Mouse (Mus musculus) layer of hippocampus, adult 2 months (tissue): ENCODE measurements around the gene Tmem151b. TPM values are rescaled to one million over a fixed set of nuclear protein-coding genes. Genes with fewer than 3 reads are reported as not detected.
A peak's percentile ranks its signal among the peaks of the same experiment; 100 is the strongest.

Source experiments
- DNase-seq, 2 experiments: peaks; one replicate each; pipeline ENCODE4 v3.0.0; 2022; ENCODE audit warnings: low spot score in 2 of 2
- H3K27ac ChIP-seq: fragments of 200-600 bp; 2 replicates; pipeline ENCODE4 v1.8.1; 2022
- H3K4me3 ChIP-seq: fragments of 200-600 bp; 2 replicates; pipeline ENCODE4 v1.8.1; 2022; ENCODE audit warnings: mild to moderate bottlenecking
- CTCF ChIP-seq: fragments of 200-600 bp; conservative IDR thresholded peaks from 2 replicates; pipeline ENCODE4 v1.8.1; 2022; ENCODE audit warnings: antibody characterized with exemption, mild to moderate bottlenecking, moderate library complexity
- total RNA-seq, 2 experiments: library from RNA; stranded (reverse); gene quantifications; 2 replicates each; pipeline ENCODE4 v1.2.3; 2021

Tmem151b gene
- total RNA-seq, 2 experiments from 2014 or later = 106 to 112 TPM

DNA sequence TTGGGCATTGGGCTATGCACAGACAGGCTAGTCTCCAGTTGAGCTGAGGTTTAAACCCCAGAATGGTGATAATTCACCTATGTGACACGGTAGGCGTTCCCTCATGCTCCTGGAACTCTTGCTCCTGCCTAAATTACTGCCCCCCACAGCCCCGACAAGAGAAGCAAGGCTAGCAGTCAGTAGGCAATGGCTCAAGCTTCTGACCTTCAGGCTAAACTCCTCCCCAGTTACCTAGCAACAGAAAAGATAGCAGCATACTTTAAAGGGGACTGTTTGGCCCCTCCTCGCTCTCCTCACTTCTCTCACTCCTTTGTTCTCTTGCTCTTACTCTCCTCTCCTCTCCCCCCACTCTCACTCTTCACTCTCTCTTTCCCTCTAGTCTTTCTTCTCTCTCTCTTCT lies 48.5 kb downstream of the Tmem151b start:
- Histone ChIP-seq H3K27ac (no peak overlapping the region), H3K4me3 (no peak overlapping the region)
- TF ChIP-seq CTCF = no peak
- no peak for DNase-seq

DNA sequence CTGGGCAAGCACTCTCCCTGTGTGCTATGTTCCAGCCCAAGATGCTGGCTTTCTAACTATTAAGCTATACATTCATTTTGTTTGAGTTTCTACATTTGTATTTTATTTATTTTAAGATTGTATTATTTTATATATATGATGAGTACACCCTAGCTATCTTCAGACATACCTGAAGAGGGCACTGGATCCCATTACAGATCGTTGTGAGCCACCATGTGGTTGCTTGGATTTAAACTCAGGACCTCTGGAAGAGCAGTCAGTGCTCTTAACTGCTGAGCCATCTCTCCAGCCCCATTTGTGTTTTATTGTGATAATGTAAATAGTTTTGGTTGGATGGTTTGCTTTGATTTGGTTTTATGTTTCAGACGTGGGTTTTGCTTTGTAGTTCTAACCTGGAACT lies 50.0 kb downstream of the Tmem151b start:
- Histone ChIP-seq H3K4me3 (no peak overlapping the region), H3K27ac (no peak overlapping the region)
- no peak for DNase-seq
- peak; percentile 46 for TF ChIP-seq CTCF

DNA sequence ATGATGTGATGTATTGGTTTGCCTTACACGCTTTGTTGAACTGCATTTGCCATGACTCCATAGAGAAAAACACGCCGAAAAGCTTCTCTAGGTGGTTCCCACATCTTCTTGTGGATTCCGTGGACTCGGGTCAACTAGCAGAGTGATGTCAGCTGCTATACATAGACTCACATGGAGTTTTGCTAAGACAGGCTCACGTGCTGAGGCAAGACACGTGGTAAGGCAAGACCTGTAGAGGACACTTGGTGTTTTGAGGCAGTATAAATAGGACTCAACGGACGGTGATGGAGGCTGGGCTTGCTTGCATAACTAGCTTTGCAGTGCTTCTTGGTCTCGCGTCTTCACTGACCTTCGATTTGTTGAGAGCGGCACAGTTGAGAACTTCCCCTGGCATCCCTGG lies 51.1 kb downstream of the Tmem151b start:
- H3K4me3 ChIP-seq = no peak overlapping the region
- H3K27ac ChIP-seq = no peak overlapping the region
- no peak for DNase-seq
- no peak for TF ChIP-seq CTCF

DNA sequence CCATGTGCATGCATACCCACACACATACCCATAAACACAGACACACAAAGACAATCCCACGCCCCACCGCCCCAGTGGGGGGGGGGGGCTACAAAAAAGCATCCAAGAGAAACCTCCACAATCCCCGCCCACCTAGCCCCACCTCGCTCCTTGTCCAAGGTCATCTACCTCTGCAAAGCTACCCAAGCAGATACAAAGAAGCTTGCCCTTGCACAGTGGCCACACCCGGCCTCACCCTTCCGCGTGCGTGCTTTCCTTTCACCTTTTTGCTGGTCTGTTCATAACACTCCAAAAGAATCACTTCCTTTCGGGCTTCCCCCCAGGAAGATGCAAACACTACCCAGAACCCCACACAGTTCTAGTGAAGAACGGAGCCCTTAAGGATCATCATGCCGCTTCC lies 54.1 kb downstream of the Tmem151b start:
- H3K4me3 ChIP-seq = no peak overlapping the region
- no peak for TF ChIP-seq CTCF
- no peak overlapping the region for H3K27ac ChIP-seq
- DNase-seq = no peak

Other genes with a start within 250 kb of the Tmem151b start
- 10 to 100 TPM; 55.7 to 57.5 TPM for gene Cdc5l, start 115.9 kb downstream of the Tmem151b start, total RNA-seq
- gene Spats1, start 74.3 kb downstream of the Tmem151b start, total RNA-seq = 1 to 10 TPM; 4.8 TPM
- gene Aars2, start 42.8 kb downstream of the Tmem151b start, total RNA-seq = 10 to 100 TPM; 25.2 to 26.3 TPM
- 1 to 10 TPM in 1 of 2 experiments, under 1 TPM in 1; 0.56 to 1.0 TPM for gene Tcte1, start 26.2 kb downstream of the Tmem151b start, total RNA-seq
- 1 to 10 TPM; 2.6 to 2.7 TPM for gene Nfkbie, start 6.0 kb upstream of the Tmem151b start, total RNA-seq
- gene Slc35b2, start 14.2 kb upstream of the Tmem151b start, total RNA-seq = 10 to 100 TPM; 31.1 to 31.8 TPM
- 1,000 to 10,000 TPM; 1,695 to 1,765 TPM for gene Hsp90ab1, start 23.6 kb upstream of the Tmem151b start, total RNA-seq
- 10 to 100 TPM; 21.1 to 23.0 TPM for gene Slc29a1, start 49.9 kb upstream of the Tmem151b start, total RNA-seq
- gene Mymx, start 52.4 kb upstream of the Tmem151b start, total RNA-seq = not detected
- gene Capn11, start 109.6 kb upstream of the Tmem151b start, total RNA-seq = under 1 TPM; 0.28 to 0.44 TPM
- 10 to 100 TPM; 34.8 to 43.5 TPM for gene Mrpl14, start 136.6 kb upstream of the Tmem151b start, total RNA-seq
- gene Tmem63b, start 137.2 kb upstream of the Tmem151b start, total RNA-seq = 100 to 1,000 TPM; 165 to 176 TPM
- not detected for gene 1600014C23Rik, start 184.2 kb upstream of the Tmem151b start, total RNA-seq